Mouse (Mus musculus) spleen, adult 18-20 months (tissue): ENCODE measurements around the gene Izumo4.

Source experiments
- DNase-seq, 2 experiments: peaks; one replicate each; pipeline ENCODE4 v3.0.0; 2022; ENCODE audit warnings: mixed read lengths in 2 of 2

Gene Izumo4

GRCm38 (mm10) chr10:80701721-80702535, at the start of gene Izumo4, which contains the start of gene Mob3a:
Gene Izumo4, plus strand, starts transcription at chr10:80702184.
Gene Mob3a, minus strand, starts transcription at chr10:80701977.
- peak; percentile 97 to 100 for DNase-seq

- DNase-seq = no peak
These were observed 48.7 kb upstream of the Izumo4 start for GRCm38 (mm10) chr10:80653156-80653720.

- DNase-seq = no peak
These were observed 47.1 kb upstream of the Izumo4 start for GRCm38 (mm10) chr10:80654866-80655265.

GRCm38 (mm10) chr10:80655406-80656129, 46.4 kb upstream of the Izumo4 start:
- no peak for DNase-seq

- peak; percentile 90 to 99 for DNase-seq
These were observed 45.7 kb upstream of the Izumo4 start for GRCm38 (mm10) chr10:80656130-80656862.

- no peak for DNase-seq
These were observed 44.9 kb upstream of the Izumo4 start, which contains the start of gene Btbd2 for GRCm38 (mm10) chr10:80656863-80657623. Gene Btbd2, minus strand, starts transcription at chr10:80657071.

GRCm38 (mm10) chr10:80658194-80658840, 43.7 kb upstream of the Izumo4 start:
- no peak for DNase-seq

- DNase-seq = peak in 1 of 2 experiments; percentile 51
These were observed 43.2 kb upstream of the Izumo4 start for GRCm38 (mm10) chr10:80658841-80659202.

- peak; percentile 52 to 82 for DNase-seq
These were observed 42.8 kb upstream of the Izumo4 start for GRCm38 (mm10) chr10:80659213-80659612.

GRCm38 (mm10) chr10:80661149-80661548, 40.8 kb upstream of the Izumo4 start:
- DNase-seq = peak in 1 of 2 experiments; percentile 76

- peak in 1 of 2 experiments; percentile 46 for DNase-seq
These were observed 38.3 kb upstream of the Izumo4 start for GRCm38 (mm10) chr10:80663485-80664196.

- DNase-seq = peak; percentile 51 to 53
These were observed 37.6 kb upstream of the Izumo4 start for GRCm38 (mm10) chr10:80664197-80665015.

GRCm38 (mm10) chr10:80665016-80665380, 37.0 kb upstream of the Izumo4 start:
- no peak for DNase-seq

- no peak for DNase-seq
These were observed 36.5 kb upstream of the Izumo4 start for GRCm38 (mm10) chr10:80665459-80665858.

- DNase-seq = no peak
These were observed 35.8 kb upstream of the Izumo4 start for GRCm38 (mm10) chr10:80665981-80666733.

GRCm38 (mm10) chr10:80666837-80667412, 35.1 kb upstream of the Izumo4 start:
- no peak for DNase-seq

GRCm38 (mm10) chr10:80668614-80669013, 33.4 kb upstream of the Izumo4 start:
- DNase-seq = no peak

GRCm38 (mm10) chr10:80669018-80669417, 33.0 kb upstream of the Izumo4 start:
- peak in 1 of 2 experiments; percentile 55 for DNase-seq
